ENCODE assay signal across 25 mouse cellular contexts in genomic region chr9:60612260-60612659, GRCm38 (mm10).
"Had no signal": no experiment of that assay in that cellular context is flagged by ENCODE, and none has a peak within 500 bp of the region (broad histone marks: within the 10 kb centered on the region; RNA-seq: fewer than 3 reads in every experiment).

No protein-coding gene starts in this region.

- H3K4me3 ChIP-seq: gastrocnemius, adult 2 months; heart, embryonic 10.5 days; heart, embryonic 12.5 days; hindbrain, embryonic 10.5 days; hindbrain, embryonic 12.5 days; intestine, embryonic 15.5 days; left cerebral cortex, adult 2 months; limb, embryonic 10.5 days; limb, embryonic 12.5 days had no signal

- H3K27ac ChIP-seq: gastrocnemius, adult 2 months; heart, embryonic 10.5 days; hindbrain, embryonic 10.5 days; hindbrain, embryonic 12.5 days; hindbrain, embryonic 14.5 days; intestine, embryonic 15.5 days; left cerebral cortex, adult 2 months; limb, embryonic 10.5 days; limb, embryonic 12.5 days had no signal

- H3K27me3 ChIP-seq: heart, embryonic 12.5 days; hindbrain, embryonic 12.5 days; intestine, embryonic 15.5 days; limb, embryonic 12.5 days had no signal

- DNase-seq: gastrocnemius, adult 2 months; gastrocnemius, postnatal 10 days; gastrocnemius, postnatal 25 days; heart, adult 18-20 months; heart, postnatal 10 days; heart, postnatal 4 days; kidney, adult 18-20 months; kidney, adult 8-10 months; kidney, postnatal 10 days; kidney, postnatal 25 days; kidney, postnatal 4 days; layer of hippocampus, adult 9-11 months had no signal

- H3K9ac ChIP-seq: heart, embryonic 12.5 days; hindbrain, embryonic 12.5 days; hindbrain, embryonic 14.5 days; intestine, embryonic 15.5 days; limb, embryonic 12.5 days had no signal

- H3K4me1 ChIP-seq: hindbrain, embryonic 10.5 days; hindbrain, embryonic 12.5 days; intestine, embryonic 15.5 days; limb, embryonic 10.5 days had no signal

- ATAC-seq: forebrain, embryonic 16.5 days; hindbrain, embryonic 16.5 days; inflammation-experienced regulatory T-cells, adult 6 months; intestine, embryonic 15.5 days; intestine, postnatal 0 days had no signal

- H3K4me2 ChIP-seq: heart, embryonic 12.5 days; hindbrain, embryonic 12.5 days; hindbrain, embryonic 14.5 days; intestine, embryonic 15.5 days; limb, embryonic 12.5 days had no signal

- H3K9me3 ChIP-seq: heart, embryonic 10.5 days; heart, embryonic 12.5 days; hindbrain, embryonic 10.5 days; hindbrain, embryonic 12.5 days; intestine, embryonic 15.5 days; limb, embryonic 10.5 days; limb, embryonic 12.5 days had no signal

- H3K36me3 ChIP-seq: heart, embryonic 10.5 days; heart, embryonic 12.5 days; intestine, embryonic 15.5 days had no signal
